Mouse (Mus musculus) MEL (cell line): ENCODE measurements around the gene Zkscan17.

Source experiments
- GATA1 ChIP-seq: IDR thresholded peaks from 2 replicates; pipeline ENCODE4 v1.6.1; 2011; ENCODE audit warnings: low read depth, low read length, improper control_type of control experiment
- HCFC1 ChIP-seq: IDR thresholded peaks from 2 replicates; pipeline ENCODE4 v1.6.1; 2012; ENCODE audit warnings: low read depth, mild to moderate bottlenecking, inconsistent platforms, low read length, improper control_type of control experiment, moderate library complexity
- USF1 ChIP-seq: IDR thresholded peaks from 2 replicates; pipeline ENCODE4 v1.6.1; 2014; ENCODE audit warnings: low read depth, mild to moderate bottlenecking, inconsistent platforms, low read length, improper control_type of control experiment, moderate library complexity
- ZMIZ1 ChIP-seq: IDR thresholded peaks from 2 replicates; pipeline ENCODE4 v1.6.1; 2012; ENCODE audit warnings: low read depth, mild to moderate bottlenecking, inconsistent platforms, low read length, improper control_type of control experiment, moderate library complexity

DNA sequence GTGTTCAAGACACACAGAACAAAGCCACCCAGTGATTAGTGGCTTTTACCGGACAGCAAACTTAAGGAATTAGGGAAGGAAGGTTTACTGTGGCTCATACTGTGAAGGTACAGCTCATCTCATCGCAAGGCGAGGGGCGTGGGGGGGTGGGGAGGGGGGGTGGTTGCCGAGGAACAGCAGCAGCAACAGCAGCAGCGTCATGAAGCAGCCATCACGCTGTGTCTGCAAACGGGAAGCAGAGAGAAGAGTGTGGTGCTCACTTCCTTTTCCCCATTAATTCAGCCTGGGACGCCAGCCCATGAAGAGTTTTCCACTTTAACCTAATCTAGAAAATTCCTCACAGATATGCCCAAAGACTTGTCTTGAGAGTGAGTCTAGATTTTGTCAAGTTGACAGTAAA, 36.3 kb upstream of the Zkscan17 start:
- TF ChIP-seq GATA1: no peak
- no peak for TF ChIP-seq ZMIZ1
- TF ChIP-seq USF1: no peak
- TF ChIP-seq HCFC1: no peak
